In genomic region chr1:189164721-189165120, GRCm38 (mm10) we compare ENCODE assay signal across 22 mouse cellular contexts.
"Had no signal": no experiment of that assay in that cellular context is flagged by ENCODE, and none has a peak within 500 bp of the region (broad histone marks: within the 10 kb centered on the region; RNA-seq: fewer than 3 reads in every experiment).

No protein-coding gene starts in this region.

- H3K36me3 ChIP-seq: limb, embryonic 12.5 days; liver, embryonic 12.5 days; liver, embryonic 15.5 days; midbrain, embryonic 10.5 days; midbrain, embryonic 13.5 days; neural tube, embryonic 13.5 days; stomach, embryonic 15.5 days had no signal

- H3K4me1 ChIP-seq: limb, embryonic 12.5 days; liver, embryonic 12.5 days; liver, embryonic 15.5 days; megakaryocyte, embryonic 14.5 days; midbrain, embryonic 10.5 days; midbrain, embryonic 13.5 days; neural tube, embryonic 13.5 days; stomach, embryonic 15.5 days had no signal

- H3K4me2 ChIP-seq: limb, embryonic 12.5 days; liver, embryonic 12.5 days; liver, embryonic 15.5 days; midbrain, embryonic 13.5 days; neural tube, embryonic 13.5 days; stomach, embryonic 15.5 days had no signal

- H3K4me3 ChIP-seq: left cerebral cortex, adult 2 months; limb, embryonic 12.5 days; liver, embryonic 12.5 days; liver, embryonic 15.5 days; midbrain, embryonic 10.5 days; midbrain, embryonic 13.5 days; myocyte; neural tube, embryonic 13.5 days; stomach, embryonic 15.5 days had no signal

- H3K27me3 ChIP-seq: limb, embryonic 12.5 days; liver, embryonic 12.5 days; liver, embryonic 15.5 days; megakaryocyte, embryonic 14.5 days; midbrain, embryonic 13.5 days; neural tube, embryonic 13.5 days; stomach, embryonic 15.5 days had no signal

- H3K9ac ChIP-seq: limb, embryonic 12.5 days; liver, embryonic 12.5 days; liver, embryonic 15.5 days; midbrain, embryonic 13.5 days; neural tube, embryonic 13.5 days; stomach, embryonic 15.5 days had no signal

- H3K27ac ChIP-seq: kidney, postnatal 0 days; left cerebral cortex, adult 2 months; limb, embryonic 12.5 days; liver, embryonic 12.5 days; liver, embryonic 15.5 days; midbrain, embryonic 10.5 days; midbrain, embryonic 13.5 days; neural tube, embryonic 13.5 days had no signal

- DNase-seq: kidney, adult 2 months; kidney, postnatal 25 days; layer of hippocampus, postnatal 36 days; liver; lung, adult 2 months; retina, postnatal 1 day; right cerebral cortex, postnatal 25 days; spleen, adult 18-20 months; thymus, postnatal 36 days had no signal

- H3K9me3 ChIP-seq: limb, embryonic 12.5 days; liver, embryonic 12.5 days; liver, embryonic 15.5 days; midbrain, embryonic 10.5 days; midbrain, embryonic 13.5 days; neural tube, embryonic 13.5 days; stomach, embryonic 15.5 days had no signal

- ATAC-seq: intestine, postnatal 0 days; liver, embryonic 12.5 days; midbrain, embryonic 13.5 days; midbrain, embryonic 16.5 days had no signal
